Mouse (Mus musculus) hindbrain, embryonic 15.5 days (tissue): ENCODE measurements around the gene Tle4. TPM values are rescaled to one million over a fixed set of nuclear protein-coding genes. Genes with fewer than 3 reads are reported as not detected.
A peak's percentile ranks its signal among the peaks of the same experiment; 100 is the strongest.

Experiments used
- ATAC-seq: fragments of 200-750 bp; cut with Nextera tagmentation; 2 replicates; pipeline ENCODE4 v1.8.0; 2017; ENCODE audit warnings: low read depth, moderate number of reproducible peaks, moderate TSS enrichment; ENCODE audit not compliant: low FRiP score
- H3K27ac ChIP-seq: fragments of 300-500 bp; sonication (generic); replicated peaks from 2 replicates; pipeline ENCODE4 v1.5.1; 2015; ENCODE audit warnings: mild to moderate bottlenecking, inconsistent platforms
- H3K27me3 ChIP-seq: fragments of 300-500 bp; sonication (generic); 2 replicates; pipeline ENCODE4 v1.6.1; 2015; ENCODE audit warnings: control low read depth, inconsistent platforms
- H3K36me3 ChIP-seq: fragments of 300-500 bp; sonication (generic); 2 replicates; pipeline ENCODE4 v1.6.1; 2015; ENCODE audit warnings: control low read depth, inconsistent platforms
- H3K4me1 ChIP-seq: fragments of 300-500 bp; sonication (generic); replicated peaks from 2 replicates; pipeline ENCODE4 v1.6.1; 2015; ENCODE audit warnings: control low read depth, inconsistent platforms
- H3K4me2 ChIP-seq: fragments of 300-500 bp; sonication (generic); 2 replicates; pipeline ENCODE4 v1.6.1; 2015; ENCODE audit warnings: moderate library complexity, mild to moderate bottlenecking, inconsistent platforms
- H3K4me3 ChIP-seq: fragments of 300-500 bp; sonication (generic); 2 replicates; pipeline ENCODE4 v1.5.1; 2015; ENCODE audit warnings: mild to moderate bottlenecking, inconsistent platforms
- H3K9ac ChIP-seq: fragments of 300-500 bp; sonication (generic); 2 replicates; pipeline ENCODE4 v1.6.1; 2015; ENCODE audit warnings: inconsistent platforms
- H3K9me3 ChIP-seq: fragments of 300-500 bp; sonication (generic); 2 replicates; pipeline ENCODE4 v1.6.1; 2016; ENCODE audit warnings: control low read depth, inconsistent platforms
- WGBS: fragments of 180-500 bp; shearing (Covaris S2); methylation state at CpG from one replicate; pipeline ENCODE4 v1.1.7; 2015; 5-methylcytosine and 5-hydroxymethylcytosine counted together
- polyA plus RNA-seq: library from polyadenylated mRNA; unstranded; fragments of >200 nt; fragmentation: Nextera tagmentation; extraction: Ambion mirVana; gene quantifications from 2 replicates; pipeline ENCODE4 v1.2.1, GENCODE M21; 2015

The Tle4 gene
- polyA plus RNA-seq, 1 experiment from 2014 or later = 29.7 TPM

- Histone ChIP-seq H3K27ac (no peak overlapping the region), H3K9ac (no peak overlapping the region), H3K4me3 (no peak overlapping the region), H3K27me3 (no peaks in the 10 kb centered on the region), H3K4me2 (no peak overlapping the region), H3K4me1 (peaks cover 23% of the 10 kb centered on the region), H3K9me3 (no peaks in the 10 kb centered on the region), H3K36me3 (0 out of 2 replicates have a peak, but pooled peaks cover under 1% of the 10 kb centered on the region)
- WGBS = 87% methylated on average over 3 of the region's 3 CpGs
- ATAC-seq = no peak
Observed at GRCm38 (mm10) chr19:14586171-14586570, 11.7 kb downstream of the Tle4 start.

GRCm38 (mm10) chr19:14585731-14586130, 12.1 kb downstream of the Tle4 start:
- Histone ChIP-seq H3K4me2 (no peak overlapping the region), H3K27me3 (no peaks in the 10 kb centered on the region), H3K9me3 (no peaks in the 10 kb centered on the region), H3K27ac (no peak overlapping the region), H3K9ac (no peak overlapping the region), H3K4me3 (no peak overlapping the region), H3K4me1 (peaks cover 20% of the 10 kb centered on the region), H3K36me3 (0 out of 2 replicates have a peak, but pooled peaks cover 3% of the 10 kb centered on the region)
- 84% methylated on average over 4 of the region's 4 CpGs for WGBS
- no peak for ATAC-seq

- H3K36me3 ChIP-seq = 0 out of 2 replicates have a peak, but pooled peaks cover 3% of the 10 kb centered on the region
- no peak overlapping the region for H3K4me2 ChIP-seq
- no peaks in the 10 kb centered on the region for H3K9me3 ChIP-seq
- peaks cover 16% of the 10 kb centered on the region for H3K4me1 ChIP-seq
- WGBS = 89% methylated on average over 3 of the region's 3 CpGs
- H3K27me3 ChIP-seq = no peaks in the 10 kb centered on the region
- ATAC-seq = no peak
- H3K9ac ChIP-seq = no peak overlapping the region
- H3K4me3 ChIP-seq = no peak overlapping the region
- H3K27ac ChIP-seq = no peak overlapping the region
Observed at GRCm38 (mm10) chr19:14585235-14585634, 12.6 kb downstream of the Tle4 start.

DNA sequence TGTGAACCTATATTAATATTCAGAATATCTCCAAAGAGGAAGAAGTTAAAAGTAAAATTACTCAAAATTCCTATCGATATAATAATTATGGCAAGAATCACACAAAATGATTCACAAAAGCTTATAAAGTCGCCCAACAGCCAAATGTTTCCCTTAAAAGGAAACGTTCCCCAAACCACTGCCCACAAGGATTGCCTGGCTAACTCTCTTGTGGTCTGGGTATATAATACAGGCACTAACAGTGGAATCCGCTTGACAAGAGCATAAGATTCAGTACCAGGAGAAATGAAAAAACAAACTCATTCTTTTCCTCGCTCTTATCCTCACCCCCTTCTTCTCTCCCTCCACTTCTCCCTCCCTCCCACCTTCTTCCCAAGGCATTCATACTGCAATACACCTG, 19.2 kb downstream of the Tle4 start:
- H3K27me3 ChIP-seq = no peaks in the 10 kb centered on the region
- no peak for ATAC-seq
- no peak overlapping the region for H3K4me3 ChIP-seq
- H3K27ac ChIP-seq = no peak overlapping the region
- H3K4me1 ChIP-seq = no peaks in the 10 kb centered on the region
- H3K4me2 ChIP-seq = no peak overlapping the region
- no peaks in the 10 kb centered on the region for H3K9me3 ChIP-seq
- H3K36me3 ChIP-seq = 0 out of 2 replicates have a peak, but pooled peaks cover 3% of the 10 kb centered on the region
- H3K9ac ChIP-seq = no peak overlapping the region
- WGBS = 93% methylated on average over 5 of the region's 5 CpGs

- H3K9ac ChIP-seq = no peak overlapping the region
- 0 out of 2 replicates have a peak, but pooled peaks cover 3% of the 10 kb centered on the region for H3K36me3 ChIP-seq
- no peak overlapping the region for H3K27ac ChIP-seq
- 89% methylated on average over 4 of the region's 4 CpGs for WGBS
- no peak overlapping the region for H3K4me3 ChIP-seq
- no peak for ATAC-seq
- H3K4me1 ChIP-seq = no peaks in the 10 kb centered on the region
- no peak overlapping the region for H3K4me2 ChIP-seq
- no peaks in the 10 kb centered on the region for H3K9me3 ChIP-seq
- H3K27me3 ChIP-seq = no peaks in the 10 kb centered on the region
Observed at GRCm38 (mm10) chr19:14578016-14578415, 19.8 kb downstream of the Tle4 start.

- no peak for ATAC-seq
- Histone ChIP-seq H3K27ac (no peak overlapping the region), H3K36me3 (0 out of 2 replicates have a peak, but pooled peaks cover 3% of the 10 kb centered on the region), H3K4me2 (no peak overlapping the region), H3K4me3 (no peak overlapping the region), H3K9me3 (no peaks in the 10 kb centered on the region), H3K9ac (no peak overlapping the region), H3K4me1 (no peaks in the 10 kb centered on the region), H3K27me3 (peaks cover 3% of the 10 kb centered on the region; the same call in 1 of the 2 replicates)
Observed at GRCm38 (mm10) chr19:14576311-14576710, 21.5 kb downstream of the Tle4 start.

- peaks cover 4% of the 10 kb centered on the region; the same call in 1 of the 2 replicates for H3K27me3 ChIP-seq
- no peak overlapping the region for H3K4me2 ChIP-seq
- no peak overlapping the region for H3K9ac ChIP-seq
- H3K27ac ChIP-seq = no peak overlapping the region
- no peak overlapping the region for H3K4me3 ChIP-seq
- ATAC-seq = no peak
- H3K9me3 ChIP-seq = no peaks in the 10 kb centered on the region
- peaks cover 21% of the 10 kb centered on the region for H3K4me1 ChIP-seq
- H3K36me3 ChIP-seq = no peaks in the 10 kb centered on the region
Observed at GRCm38 (mm10) chr19:14568879-14569278, 29.0 kb downstream of the Tle4 start.

DNA sequence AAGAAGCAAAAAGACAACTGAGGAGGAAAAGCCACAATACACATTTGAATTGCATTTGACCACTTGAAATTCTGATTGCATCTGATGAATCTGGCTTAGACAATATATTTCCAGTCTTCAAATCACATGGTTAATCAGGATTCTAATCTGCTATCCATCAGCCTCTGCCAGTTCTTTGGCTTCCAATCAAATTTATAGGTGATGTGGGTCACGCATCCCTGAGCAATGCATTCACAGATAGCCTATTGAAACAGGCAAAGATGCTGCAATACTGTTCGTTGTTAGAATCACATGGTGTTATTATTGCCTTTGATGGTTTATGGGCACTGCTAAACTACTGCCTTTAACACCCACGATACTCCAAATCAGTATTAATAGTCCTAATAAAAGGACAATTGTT, 30.8 kb downstream of the Tle4 start:
- peaks cover 21% of the 10 kb centered on the region for H3K4me1 ChIP-seq
- H3K27me3 ChIP-seq = peaks cover 4% of the 10 kb centered on the region; the same call in 1 of the 2 replicates
- H3K4me2 ChIP-seq = no peak overlapping the region
- no peak overlapping the region for H3K4me3 ChIP-seq
- H3K9ac ChIP-seq = no peak overlapping the region
- H3K27ac ChIP-seq = peak overlapping the region; percentile 42
- H3K36me3 ChIP-seq = no peaks in the 10 kb centered on the region
- ATAC-seq = peak; percentile 42; the same call in 1 of the 2 replicates
- 20% methylated on average over 3 of the region's 3 CpGs for WGBS
- H3K9me3 ChIP-seq = no peaks in the 10 kb centered on the region

GRCm38 (mm10) chr19:14566564-14567021, 31.3 kb downstream of the Tle4 start:
- no peaks in the 10 kb centered on the region for H3K9me3 ChIP-seq
- WGBS = 7% methylated on average over 5 of the region's 5 CpGs
- peak; percentile 73 for ATAC-seq
- H3K4me2 ChIP-seq = no peak overlapping the region
- peaks cover 21% of the 10 kb centered on the region for H3K4me1 ChIP-seq
- H3K4me3 ChIP-seq = no peak overlapping the region
- H3K36me3 ChIP-seq = no peaks in the 10 kb centered on the region
- no peak overlapping the region for H3K9ac ChIP-seq
- H3K27ac ChIP-seq = peak overlapping the region; percentile 42
- H3K27me3 ChIP-seq = peaks cover 4% of the 10 kb centered on the region; the same call in 1 of the 2 replicates

DNA sequence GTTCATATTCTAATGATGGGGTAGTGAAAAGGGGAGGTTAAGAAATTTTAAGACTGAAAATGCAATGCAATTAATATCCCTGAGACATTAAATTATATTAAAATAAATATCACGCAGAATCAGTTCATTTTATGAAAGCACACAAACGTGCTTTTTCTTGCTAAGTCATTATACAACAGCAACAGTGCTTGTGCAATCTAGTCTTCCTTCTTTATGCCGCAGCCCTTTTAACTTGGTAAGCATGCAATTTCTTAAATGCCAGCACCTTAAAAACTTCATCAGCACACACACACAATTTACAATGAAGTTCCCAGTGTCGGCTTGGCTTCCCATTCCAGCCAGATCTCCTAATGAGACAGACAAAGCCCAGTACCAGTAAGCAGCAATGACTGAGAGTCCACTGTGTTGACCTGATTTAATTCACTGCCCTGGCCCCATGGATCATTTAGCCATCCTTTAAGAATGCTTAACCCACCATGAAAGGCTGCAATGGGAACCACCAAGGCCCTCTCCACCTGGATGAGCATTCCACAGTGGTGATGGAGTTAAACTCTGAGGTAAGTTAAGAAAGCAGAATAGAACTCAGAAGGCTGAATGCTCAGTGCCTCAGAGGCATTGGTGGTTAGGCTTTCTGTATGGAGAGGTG, 32.3 kb downstream of the Tle4 start:
- H3K9ac ChIP-seq = no peak overlapping the region
- H3K4me2 ChIP-seq = no peak overlapping the region
- no peak overlapping the region for H3K27ac ChIP-seq
- no peaks in the 10 kb centered on the region for H3K36me3 ChIP-seq
- ATAC-seq = no peak
- no peaks in the 10 kb centered on the region for H3K27me3 ChIP-seq
- 32% methylated on average over 4 of the region's 4 CpGs for WGBS
- peaks cover 21% of the 10 kb centered on the region for H3K4me1 ChIP-seq
- no peaks in the 10 kb centered on the region for H3K9me3 ChIP-seq
- H3K4me3 ChIP-seq = no peak overlapping the region

GRCm38 (mm10) chr19:14563273-14563959, 34.4 kb downstream of the Tle4 start:
- no peak for ATAC-seq
- WGBS = 82% methylated on average over 4 of the region's 4 CpGs
- peaks cover 21% of the 10 kb centered on the region for H3K4me1 ChIP-seq
- no peak overlapping the region for H3K27ac ChIP-seq
- no peak overlapping the region for H3K4me3 ChIP-seq
- no peaks in the 10 kb centered on the region for H3K36me3 ChIP-seq
- no peak overlapping the region for H3K9ac ChIP-seq
- no peaks in the 10 kb centered on the region for H3K27me3 ChIP-seq
- H3K9me3 ChIP-seq = no peaks in the 10 kb centered on the region
- no peak overlapping the region for H3K4me2 ChIP-seq

DNA sequence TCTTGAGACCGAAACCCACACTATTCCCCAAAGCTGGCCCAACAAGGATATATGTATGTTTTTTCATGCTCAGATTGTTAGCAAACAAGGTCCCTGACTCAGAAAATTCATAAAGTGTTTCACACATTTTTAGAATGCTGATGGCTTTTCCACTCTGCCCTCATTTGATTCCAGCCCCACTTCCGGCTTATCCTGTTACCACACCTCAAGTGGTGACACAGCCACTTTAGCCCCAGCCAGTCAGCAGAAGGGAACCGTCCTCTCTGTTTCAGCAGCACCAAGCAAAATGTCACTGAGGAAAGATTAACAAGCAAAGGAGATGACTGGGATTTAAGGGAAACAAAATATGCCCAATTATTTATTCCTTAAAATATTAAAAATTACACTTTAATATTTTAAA, 50.0 kb downstream of the Tle4 start:
- Histone ChIP-seq H3K4me1 (0 out of 2 replicates have a peak, but pooled peaks cover 3% of the 10 kb centered on the region), H3K36me3 (no peaks in the 10 kb centered on the region), H3K9ac (no peak overlapping the region), H3K27ac (no peak overlapping the region), H3K27me3 (no peaks in the 10 kb centered on the region), H3K9me3 (no peaks in the 10 kb centered on the region), H3K4me3 (no peak overlapping the region), H3K4me2 (no peak overlapping the region)
- WGBS = 82% methylated on average over 3 of the region's 3 CpGs
- ATAC-seq = no peak
